Mouse (Mus musculus) heart, adult 9 months (tissue): ENCODE measurements around the gene Hspa12a.
A peak's percentile ranks its signal among the peaks of the same experiment; 100 is the strongest.

Experiments used
- DNase-seq, 2 experiments: peaks; one replicate each; pipeline ENCODE4 v3.0.0; 2022; ENCODE audit warnings: low spot score in 2 of 2

Hspa12a gene

DNA sequence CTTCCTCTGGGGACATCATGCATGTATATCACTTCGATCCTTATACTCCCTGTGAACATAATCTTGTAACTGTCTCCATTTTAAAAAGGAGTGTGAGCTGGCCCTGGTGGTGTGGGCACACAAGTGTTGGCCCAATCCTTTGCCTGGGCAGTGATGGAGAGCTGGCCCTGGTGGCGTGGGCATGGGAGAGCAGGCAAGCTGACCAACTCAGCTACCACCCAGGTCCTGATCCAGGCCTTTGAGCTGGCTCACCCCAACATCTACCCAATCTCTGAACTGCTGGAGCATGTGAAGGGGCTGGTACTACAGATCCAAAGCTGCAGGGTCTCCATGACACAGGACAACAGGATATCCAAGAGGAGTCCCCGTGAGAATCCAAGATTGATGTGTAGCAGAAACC is 120.2 kb downstream of the Hspa12a start:
- DNase-seq, result no peak

- peak; percentile 86 to 89 for DNase-seq
Observed at GRCm38 (mm10) chr19:58822454-58823200, 120.8 kb downstream of the Hspa12a start.

DNA sequence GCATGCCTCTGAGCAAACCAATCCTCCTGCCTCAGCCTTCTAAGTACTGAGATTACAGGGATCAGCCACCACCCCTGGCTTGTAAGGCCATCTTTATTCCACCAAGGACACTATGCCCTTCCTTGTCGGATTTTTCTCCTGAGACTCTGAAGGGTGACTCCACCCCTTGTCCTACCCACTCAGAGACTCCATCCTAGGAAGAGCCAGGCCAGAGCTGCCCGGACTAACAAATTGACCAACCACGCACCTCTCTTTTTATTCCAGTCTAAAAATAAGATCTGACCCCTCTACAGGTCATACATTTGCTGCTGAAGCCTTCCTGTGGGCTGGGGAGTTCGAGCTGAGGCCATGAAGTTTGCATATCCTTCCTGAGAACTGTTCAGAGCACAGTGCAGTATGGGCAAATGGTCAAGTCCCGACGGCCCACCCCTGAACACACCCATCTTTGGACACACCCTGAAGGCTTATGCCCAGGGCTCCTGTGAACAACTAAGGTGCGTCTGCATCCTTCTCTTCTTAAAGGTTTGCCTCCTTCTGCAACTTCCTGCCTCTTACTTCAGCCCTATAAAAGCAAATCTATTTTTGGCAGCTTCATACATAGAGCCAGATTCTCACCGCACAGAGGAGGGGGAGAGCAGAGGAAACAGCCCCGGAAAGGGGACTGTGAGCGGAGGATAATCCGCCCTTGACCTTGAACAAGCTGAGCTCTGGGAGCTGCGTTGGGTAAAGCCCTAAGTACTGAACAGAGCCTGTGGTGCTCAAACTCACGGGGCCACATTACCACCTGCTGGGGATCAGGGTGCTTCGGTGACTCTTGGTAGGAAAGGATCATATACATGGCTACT is 124.7 kb downstream of the Hspa12a start:
- peak; percentile 46 to 50 for DNase-seq

- no peak for DNase-seq
Observed at GRCm38 (mm10) chr19:58817398-58817797, 126.1 kb downstream of the Hspa12a start.

DNA sequence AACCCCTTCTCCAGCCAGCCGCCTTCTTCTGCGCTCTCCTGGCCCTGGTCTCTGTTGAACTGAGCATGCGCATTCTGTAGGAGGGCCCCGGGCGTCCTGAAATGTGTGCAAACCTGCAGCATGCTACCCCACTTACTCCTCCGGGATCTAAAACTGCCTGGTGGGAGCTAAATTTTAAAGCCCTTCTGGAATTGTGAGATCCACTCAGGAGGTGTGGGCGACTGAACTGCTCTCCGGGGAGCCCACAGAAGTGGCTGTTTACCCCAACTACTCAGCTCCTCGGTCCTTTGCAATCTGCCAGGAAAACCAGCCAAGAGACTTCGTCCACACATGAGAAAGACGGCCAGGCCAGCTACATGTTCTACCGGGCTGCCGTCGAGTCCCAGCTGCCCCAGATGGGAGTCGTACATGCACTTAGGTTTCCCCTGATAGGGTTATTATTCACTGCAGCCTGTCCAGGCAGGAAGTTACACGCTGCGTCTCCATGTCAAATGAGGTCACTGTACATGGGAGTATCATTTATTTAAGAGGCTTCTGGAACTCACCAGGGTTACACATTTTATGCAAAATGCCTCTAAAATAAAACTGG is 126.9 kb downstream of the Hspa12a start:
- peak; percentile 75 to 77 for DNase-seq

DNA sequence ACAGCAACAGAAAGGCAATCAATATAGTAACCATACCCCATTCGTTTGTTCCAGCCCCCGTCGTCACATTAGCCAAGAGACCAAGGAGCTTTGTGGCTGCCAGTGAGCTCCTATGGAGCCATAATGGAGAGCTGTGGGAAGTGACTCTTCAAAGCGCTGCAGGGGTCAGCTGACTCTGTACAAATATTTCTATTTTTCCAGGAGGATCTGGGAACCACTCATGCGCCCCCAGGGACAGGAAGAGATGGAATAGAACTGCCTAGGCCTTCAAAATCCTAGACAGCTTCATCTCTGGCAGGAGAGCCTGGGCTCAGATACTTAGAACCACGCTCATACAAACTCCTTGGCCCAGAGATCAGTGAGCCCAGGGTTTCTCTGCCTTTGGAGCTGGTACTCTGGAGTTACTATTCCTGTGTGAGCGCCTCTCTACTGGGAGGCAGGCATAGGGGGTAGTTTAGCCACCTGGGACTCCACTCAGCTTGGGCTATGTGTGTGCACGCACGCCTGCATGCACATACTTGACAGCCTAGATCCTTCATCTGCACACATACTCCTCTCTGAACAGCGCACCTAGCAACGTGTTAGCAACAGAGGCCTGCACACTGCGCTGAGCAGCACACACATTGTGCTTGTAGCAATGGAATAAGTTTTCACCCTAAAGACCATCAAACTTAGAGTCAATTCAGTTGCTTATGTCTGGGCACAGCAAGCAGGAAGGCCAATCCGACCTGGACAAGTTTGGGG is 128.1 kb downstream of the Hspa12a start:
- DNase-seq, result no peak

- no peak for DNase-seq
Observed at GRCm38 (mm10) chr19:58810536-58810935, 132.9 kb downstream of the Hspa12a start.

GRCm38 (mm10) chr19:58808864-58809263 is 134.6 kb downstream of the Hspa12a start:
- no peak for DNase-seq

DNA sequence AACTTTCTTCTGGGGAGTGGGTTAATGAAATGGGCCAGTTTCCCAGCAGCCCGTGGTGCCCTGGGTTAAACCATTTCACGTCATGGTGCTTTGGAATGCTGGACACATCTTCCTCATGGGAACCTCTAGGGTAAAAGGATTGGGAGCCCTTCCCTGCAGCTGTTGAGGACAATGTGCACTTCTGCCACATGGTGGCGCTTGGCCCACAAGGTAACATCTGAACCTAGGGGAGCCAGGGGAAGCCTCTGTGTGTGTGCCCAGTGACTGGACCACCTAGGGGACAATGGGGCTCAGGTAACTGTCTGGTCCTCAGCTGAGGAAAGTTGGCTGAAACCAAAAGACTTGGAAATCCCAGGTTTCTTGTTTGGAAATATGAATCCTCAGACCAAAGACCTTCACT is 137.1 kb downstream of the Hspa12a start:
- DNase-seq, result peak in 1 of 2 experiments; percentile 68

DNA sequence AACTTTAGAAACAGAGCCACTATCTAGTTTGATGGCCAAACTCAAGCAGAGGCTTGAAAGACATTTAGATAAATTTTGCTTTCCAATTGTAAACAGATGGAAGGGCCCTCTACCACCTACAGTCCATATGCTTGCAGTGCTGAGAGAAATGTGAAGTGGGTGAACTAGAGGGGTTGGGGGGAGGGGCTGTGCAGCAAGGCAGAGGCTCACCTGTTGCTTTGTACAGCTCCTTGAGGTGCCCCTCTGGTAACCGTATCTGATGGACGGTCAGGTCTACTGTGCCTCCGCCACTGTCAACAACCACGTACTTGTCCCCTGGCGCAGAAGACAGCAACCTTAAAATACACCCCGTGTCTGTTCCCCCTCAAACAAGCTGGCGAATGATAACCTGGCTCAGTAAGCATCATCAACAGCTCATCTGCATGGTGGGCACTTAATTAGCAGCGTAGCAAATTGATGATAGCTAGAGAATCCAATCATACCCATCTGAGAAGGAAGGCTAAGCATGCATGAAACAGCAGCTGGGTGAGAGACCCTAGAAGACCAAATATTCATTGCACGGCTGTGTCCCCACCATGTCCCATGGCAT is 138.2 kb downstream of the Hspa12a start:
- no peak for DNase-seq

DNA sequence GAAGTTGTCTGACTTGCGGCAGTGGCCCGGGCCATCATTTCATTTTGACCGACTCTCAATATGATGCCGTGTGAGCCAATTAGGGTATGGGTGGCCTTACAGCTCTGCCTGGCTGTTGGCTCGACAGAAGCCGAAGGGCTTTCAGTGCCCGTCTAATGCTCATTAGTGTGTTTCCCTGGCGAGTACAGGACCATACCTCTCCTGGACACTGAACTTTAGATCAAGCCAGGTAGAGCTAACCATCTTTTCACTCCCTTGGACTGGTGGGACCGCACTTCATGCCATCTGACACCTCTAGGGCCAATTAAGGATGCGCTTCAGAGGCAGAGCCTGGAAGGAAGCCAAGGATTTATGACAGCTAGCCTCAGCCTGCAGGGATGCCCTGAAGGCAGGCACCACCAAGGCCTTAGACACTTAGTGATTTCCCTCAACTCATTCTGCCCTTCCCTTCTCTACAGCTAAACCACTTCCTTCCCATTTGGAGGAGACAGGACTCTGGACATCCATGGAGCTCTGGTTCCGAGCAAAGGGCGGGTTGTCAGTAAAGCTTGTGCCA is 148.3 kb downstream of the Hspa12a start:
- DNase-seq, result no peak

DNA sequence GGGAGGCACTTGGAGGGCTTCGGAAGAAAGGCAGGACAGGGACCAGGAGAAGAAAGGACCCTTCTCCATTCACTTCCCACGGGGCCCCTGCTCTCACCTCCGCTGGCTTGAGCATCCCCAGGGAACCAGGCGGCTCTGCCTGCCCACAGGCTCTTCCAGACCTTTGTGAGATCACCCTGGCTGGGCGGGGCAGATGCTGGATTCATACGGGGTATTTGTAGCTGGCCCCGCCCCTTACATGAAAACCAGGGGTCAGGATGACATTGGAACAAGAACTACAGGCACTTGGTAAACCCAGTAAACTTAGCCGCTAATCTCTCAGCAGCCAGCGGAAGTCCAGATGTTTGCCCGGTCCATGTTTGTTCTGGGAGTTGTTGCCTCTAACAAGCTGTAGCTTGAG is 149.2 kb downstream of the Hspa12a start, which contains the start of gene 1700019N19Rik:
Gene 1700019N19Rik, minus strand, starts transcription at position 178 of the 400 bp plus-strand sequence.
- no peak for DNase-seq

GRCm38 (mm10) chr19:58789194-58789593 is 154.3 kb downstream of the Hspa12a start:
- no peak for DNase-seq

- DNase-seq, result no peak
Observed at GRCm38 (mm10) chr19:58783938-58784337, 159.5 kb downstream of the Hspa12a start.

DNA sequence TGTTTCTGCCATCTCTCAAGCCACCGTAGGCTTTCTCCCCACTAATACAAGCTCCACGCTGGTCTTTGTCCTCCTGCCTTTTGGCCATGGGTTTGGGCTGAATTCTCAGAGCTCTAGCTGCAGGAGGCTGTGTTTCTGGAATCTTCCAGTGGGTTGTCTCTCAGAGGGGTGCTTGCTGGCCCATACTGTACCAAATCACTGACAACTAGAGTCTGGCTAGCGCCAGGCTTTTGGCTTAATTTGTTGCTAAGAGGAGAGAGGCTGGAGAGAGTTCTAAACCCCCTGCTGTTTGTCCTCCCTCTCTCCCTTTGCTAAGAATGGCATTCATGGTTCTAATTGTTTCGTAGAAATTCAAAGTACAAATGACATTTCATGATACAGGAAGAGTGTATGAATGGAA is 161.9 kb downstream of the Hspa12a start:
- DNase-seq, result no peak

DNA sequence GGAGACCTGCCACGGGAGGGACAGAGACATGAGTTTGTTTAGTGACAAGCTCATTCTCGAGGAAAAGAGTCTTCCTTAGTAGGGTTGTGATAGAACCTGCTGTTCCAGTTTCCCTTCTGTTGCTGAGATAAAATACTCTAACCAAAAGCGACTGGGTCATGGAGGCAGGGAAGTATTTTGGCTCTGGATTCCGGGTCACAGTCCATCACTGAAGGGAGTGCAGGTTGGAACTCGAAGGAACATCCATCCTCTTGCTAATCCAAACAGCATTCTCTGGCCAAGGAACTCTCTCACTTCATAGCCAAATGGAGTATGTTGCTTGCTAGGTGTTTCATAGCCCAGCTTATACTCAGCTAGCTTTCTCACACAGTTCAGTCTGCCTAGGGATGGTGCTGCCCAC is 167.0 kb downstream of the Hspa12a start:
- DNase-seq, result no peak

GRCm38 (mm10) chr19:58767329-58767728 is 176.1 kb downstream of the Hspa12a start:
- no peak for DNase-seq

- peak; percentile 27 to 34 for DNase-seq
Observed at GRCm38 (mm10) chr19:58762848-58763541, 180.5 kb downstream of the Hspa12a start.

DNA sequence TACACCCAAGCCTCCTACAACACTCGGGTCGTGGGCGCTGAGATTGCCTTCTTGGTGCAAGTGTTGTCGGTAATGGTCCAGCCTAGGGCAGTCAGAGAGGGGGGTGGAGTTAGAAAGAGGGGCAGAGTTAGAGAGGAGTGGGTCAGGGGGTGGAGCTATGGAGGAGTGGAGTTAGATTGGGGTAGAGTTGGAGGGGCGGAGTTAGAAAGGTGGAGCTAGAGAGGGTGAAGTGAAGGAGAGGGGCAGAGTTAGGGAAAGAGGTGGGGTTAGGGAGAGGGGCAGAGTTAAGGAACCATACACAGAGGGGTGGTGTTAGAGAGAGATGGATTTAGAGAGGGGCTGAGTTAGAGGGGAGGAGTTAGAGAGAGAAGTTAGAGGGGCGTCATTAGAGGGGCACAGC is 181.1 kb downstream of the Hspa12a start:
- DNase-seq, result no peak

GRCm38 (mm10) chr19:58759423-58759822 is 184.0 kb downstream of the Hspa12a start, which contains the start of gene Pnliprp2:
Pnliprp2 (plus strand) TSS chr19:58759719.
- no peak for DNase-seq
